Mouse (Mus musculus): ENCODE results near the gene Cdkn2d. TPM values are rescaled to one million over a fixed set of nuclear protein-coding genes. Genes with fewer than 3 reads are reported as not detected.

Gene Cdkn2d
- polyA plus RNA-seq, 1 experiment, result 330 TPM

GRCm38 (mm10) chr9:21251116-21251735 is 40.0 kb downstream of the Cdkn2d start:
- H3K27ac ChIP-seq (ENCODE audit: control insufficient read depth, insufficient read depth, low read length), result no peak overlapping the region
- no peaks in the 10 kb centered on the region for H3K36me3 ChIP-seq (ENCODE audit: control insufficient read depth, insufficient read depth, low read length)
- DNase-seq, result no peak
- H3K27me3 ChIP-seq (ENCODE audit: control insufficient read depth, insufficient read depth, low read length), result peaks cover 22% of the 10 kb centered on the region; the same call in 1 of the 2 replicates
- WGBS, result 89% methylated on average over 13 of the region's 13 CpGs
- H3K4me3 ChIP-seq (ENCODE audit: control insufficient read depth, insufficient read depth, low read length), result no peak overlapping the region
- H3K4me1 ChIP-seq (replicated peaks; ENCODE audit: control insufficient read depth, insufficient read depth, low read length), result 0 out of 2 replicates have a peak, but pooled peaks cover 4% of the 10 kb centered on the region
- TF ChIP-seq CTCF (IDR thresholded peaks at IDR 0.05; ENCODE audit: borderline replicate concordance, control insufficient read depth, extremely low read depth, insufficient read depth, low read length, poor library complexity) (no peak), POLR2A (IDR thresholded peaks at IDR 0.05; ENCODE audit: control insufficient read depth, extremely low read depth, insufficient read depth, low read length, poor library complexity) (no peak)

GRCm38 (mm10) chr9:21250509-21250908 is 40.7 kb downstream of the Cdkn2d start:
- no peak overlapping the region for H3K4me3 ChIP-seq (ENCODE audit: control insufficient read depth, insufficient read depth, low read length)
- no peak overlapping the region for H3K27ac ChIP-seq (ENCODE audit: control insufficient read depth, insufficient read depth, low read length)
- no peak for TF ChIP-seq POLR2A (IDR thresholded peaks at IDR 0.05; ENCODE audit: control insufficient read depth, extremely low read depth, insufficient read depth, low read length, poor library complexity)
- no peak for TF ChIP-seq CTCF (IDR thresholded peaks at IDR 0.05; ENCODE audit: borderline replicate concordance, control insufficient read depth, extremely low read depth, insufficient read depth, low read length, poor library complexity)
- no peaks in the 10 kb centered on the region for H3K36me3 ChIP-seq (ENCODE audit: control insufficient read depth, insufficient read depth, low read length)
- H3K4me1 ChIP-seq (replicated peaks; ENCODE audit: control insufficient read depth, insufficient read depth, low read length), result 0 out of 2 replicates have a peak, but pooled peaks cover 4% of the 10 kb centered on the region
- WGBS, result 92% methylated on average over 2 of the region's 2 CpGs
- no peak for DNase-seq
- peaks cover 22% of the 10 kb centered on the region; the same call in 1 of the 2 replicates for H3K27me3 ChIP-seq (ENCODE audit: control insufficient read depth, insufficient read depth, low read length)

GRCm38 (mm10) chr9:21249629-21250508 is 41.3 kb downstream of the Cdkn2d start:
- H3K27ac ChIP-seq (ENCODE audit: control insufficient read depth, insufficient read depth, low read length), result no peak overlapping the region
- H3K4me3 ChIP-seq (ENCODE audit: control insufficient read depth, insufficient read depth, low read length), result no peak overlapping the region
- H3K4me1 ChIP-seq (replicated peaks; ENCODE audit: control insufficient read depth, insufficient read depth, low read length), result peaks cover 4% of the 10 kb centered on the region; the same call in 1 of the 2 replicates
- WGBS, result 56% methylated on average over 17 of the region's 17 CpGs
- peaks cover 22% of the 10 kb centered on the region; the same call in 1 of the 2 replicates for H3K27me3 ChIP-seq (ENCODE audit: control insufficient read depth, insufficient read depth, low read length)
- H3K36me3 ChIP-seq (ENCODE audit: control insufficient read depth, insufficient read depth, low read length), result no peaks in the 10 kb centered on the region
- no peak for DNase-seq
- no peak for TF ChIP-seq CTCF (IDR thresholded peaks at IDR 0.05; ENCODE audit: borderline replicate concordance, control insufficient read depth, extremely low read depth, insufficient read depth, low read length, poor library complexity)
- no peak for TF ChIP-seq POLR2A (IDR thresholded peaks at IDR 0.05; ENCODE audit: control insufficient read depth, extremely low read depth, insufficient read depth, low read length, poor library complexity)

GRCm38 (mm10) chr9:21248326-21248725 is 42.9 kb downstream of the Cdkn2d start, which contains the start of gene S1pr5:
Gene S1pr5 (minus strand): TSS chr9:21248443.
- TF ChIP-seq CTCF (IDR thresholded peaks at IDR 0.05; ENCODE audit: borderline replicate concordance, control insufficient read depth, extremely low read depth, insufficient read depth, low read length, poor library complexity) (no peak), POLR2A (IDR thresholded peaks at IDR 0.05; ENCODE audit: control insufficient read depth, extremely low read depth, insufficient read depth, low read length, poor library complexity) (no peak)
- Histone ChIP-seq H3K27me3 (ENCODE audit: control insufficient read depth, insufficient read depth, low read length) (peaks cover 22% of the 10 kb centered on the region; the same call in 1 of the 2 replicates), H3K36me3 (ENCODE audit: control insufficient read depth, insufficient read depth, low read length) (no peaks in the 10 kb centered on the region), H3K4me3 (ENCODE audit: control insufficient read depth, insufficient read depth, low read length) (no peak within 1 kb of the TSS), H3K27ac (ENCODE audit: control insufficient read depth, insufficient read depth, low read length) (no peak within 1 kb of the TSS), H3K4me1 (replicated peaks; ENCODE audit: control insufficient read depth, insufficient read depth, low read length) (peaks cover 15% of the 10 kb centered on the region)
- 5% methylated on average over 30 of the region's 30 CpGs for WGBS
- no peak for DNase-seq

- TF ChIP-seq POLR2A (IDR thresholded peaks at IDR 0.05; ENCODE audit: control insufficient read depth, extremely low read depth, insufficient read depth, low read length, poor library complexity) (no peak), CTCF (IDR thresholded peaks at IDR 0.05; ENCODE audit: borderline replicate concordance, control insufficient read depth, extremely low read depth, insufficient read depth, low read length, poor library complexity) (no peak)
- 100% methylated on average over 1 of the region's 1 CpGs for WGBS
- no peaks in the 10 kb centered on the region for H3K36me3 ChIP-seq (ENCODE audit: control insufficient read depth, insufficient read depth, low read length)
- no peak for DNase-seq
- no peak overlapping the region for H3K27ac ChIP-seq (ENCODE audit: control insufficient read depth, insufficient read depth, low read length)
- H3K4me1 ChIP-seq (replicated peaks; ENCODE audit: control insufficient read depth, insufficient read depth, low read length), result peaks cover 15% of the 10 kb centered on the region
- H3K27me3 ChIP-seq (ENCODE audit: control insufficient read depth, insufficient read depth, low read length), result peaks cover 22% of the 10 kb centered on the region; the same call in 1 of the 2 replicates
- H3K4me3 ChIP-seq (ENCODE audit: control insufficient read depth, insufficient read depth, low read length), result no peak overlapping the region
Observed at GRCm38 (mm10) chr9:21246342-21246741, 44.9 kb downstream of the Cdkn2d start.

- 10% methylated on average over 16 of the region's 16 CpGs for WGBS
- Histone ChIP-seq H3K27ac (ENCODE audit: control insufficient read depth, insufficient read depth, low read length) (no peak overlapping the region), H3K27me3 (ENCODE audit: control insufficient read depth, insufficient read depth, low read length) (peaks cover 22% of the 10 kb centered on the region; the same call in 1 of the 2 replicates), H3K4me3 (ENCODE audit: control insufficient read depth, insufficient read depth, low read length) (no peak overlapping the region), H3K4me1 (replicated peaks; ENCODE audit: control insufficient read depth, insufficient read depth, low read length) (peaks cover 15% of the 10 kb centered on the region), H3K36me3 (ENCODE audit: control insufficient read depth, insufficient read depth, low read length) (no peaks in the 10 kb centered on the region)
- DNase-seq, result no peak
- TF ChIP-seq POLR2A (IDR thresholded peaks at IDR 0.05; ENCODE audit: control insufficient read depth, extremely low read depth, insufficient read depth, low read length, poor library complexity) (no peak), CTCF (IDR thresholded peaks at IDR 0.05; ENCODE audit: borderline replicate concordance, control insufficient read depth, extremely low read depth, insufficient read depth, low read length, poor library complexity) (no peak)
Observed at GRCm38 (mm10) chr9:21245113-21245487, 46.1 kb downstream of the Cdkn2d start.

Data from thymus, adult 2 months (tissue).